Mouse (Mus musculus) CH12.LX (cell line): Measurements from ENCODE around the gene Cdh24. TPM values are rescaled to one million over a fixed set of nuclear protein-coding genes. Genes with fewer than 3 reads are reported as not detected.

Experiments
- DNase-seq: peaks from one replicate; pipeline ENCODE4 v3.0.0-alpha.2; 2013; ENCODE audit errors: extremely low read depth
- H3K27ac ChIP-seq: 2 replicates; pipeline ENCODE4 v1.5.1; 2012; ENCODE audit warnings: low read depth, mild to moderate bottlenecking, control low read depth, moderate library complexity; ENCODE audit not compliant: insufficient read depth
- H3K27me3 ChIP-seq: replicated peaks from 2 replicates; pipeline ENCODE3; 2012; ENCODE audit warnings: inconsistent platforms
- H3K36me3 ChIP-seq, 2 experiments: replicated peaks in 1 of 2; 2 replicates each; pipeline versions ENCODE3 to v1.6.1; 2012; ENCODE audit warnings: inconsistent platforms in 1 of 2, low read length in 1 of 2, mild to moderate bottlenecking in 1 of 2, mixed read lengths in 1 of 2, moderate library complexity in 1 of 2; ENCODE audit not compliant: control insufficient read depth in 1 of 2, insufficient read depth in 1 of 2
- H3K4me1 ChIP-seq, 2 experiments: 2 replicates each; pipeline ENCODE4 v1.6.1; 2012; ENCODE audit warnings: inconsistent platforms in 1 of 2, moderate library complexity in 1 of 2; ENCODE audit not compliant: insufficient read depth in 2 of 2, control insufficient read depth in 1 of 2
- H3K4me2 ChIP-seq: 2 replicates; pipeline ENCODE4 v1.6.1; 2012; ENCODE audit warnings: low read depth, mild to moderate bottlenecking, control low read depth; ENCODE audit not compliant: poor library complexity, insufficient read depth, severe bottlenecking
- H3K4me3 ChIP-seq, 3 experiments: fragments of 150-350 bp in 1 of 3; sonication (generic) in 1 of 3; replicated peaks in 1 of 3; 2 replicates each; pipeline versions ENCODE3 to v1.5.1; 2011 to 2012; ENCODE audit warnings: low read depth in 2 of 3, low read length in 2 of 3, mild to moderate bottlenecking in 2 of 3, moderate library complexity in 2 of 3, control low read depth in 1 of 3, improper control_type of control experiment in 1 of 3, inconsistent platforms in 1 of 3, mixed read lengths in 1 of 3; ENCODE audit not compliant: poor library complexity in 1 of 3
- H3K79me2 ChIP-seq: replicated peaks from 2 replicates; pipeline ENCODE4 v1.6.1; 2012; ENCODE audit warnings: mild to moderate bottlenecking, moderate library complexity; ENCODE audit not compliant: control insufficient read depth, poor library complexity, insufficient read depth, severe bottlenecking; ENCODE audit errors: extremely low read depth
- H3K9ac ChIP-seq: 2 replicates; pipeline ENCODE4 v1.6.1; 2012; ENCODE audit warnings: low read depth, mild to moderate bottlenecking, control low read depth, moderate library complexity; ENCODE audit not compliant: insufficient read depth
- H3K9me3 ChIP-seq: replicated peaks from 2 replicates; pipeline ENCODE3; 2012; ENCODE audit warnings: low read length, inconsistent platforms, mixed read lengths
- BHLHE40 ChIP-seq: IDR thresholded peaks from 2 replicates; pipeline ENCODE4 v1.6.1; 2011; ENCODE audit warnings: mild to moderate bottlenecking, low read depth, low read length, improper control_type of control experiment
- CHD1 ChIP-seq: IDR thresholded peaks from 2 replicates; pipeline ENCODE4 v1.6.1; 2012; ENCODE audit warnings: low read depth, low read length, improper control_type of control experiment, inconsistent platforms
- CTCF ChIP-seq, 2 experiments: IDR thresholded peaks in 1 of 2; conservative IDR thresholded peaks in 1 of 2; 2 replicates each; pipeline ENCODE4 v1.5.1; 2011 to 2012; ENCODE audit warnings: low read depth in 2 of 2, low read length in 2 of 2, improper control_type of control experiment in 1 of 2, inconsistent platforms in 1 of 2, mild to moderate bottlenecking in 1 of 2, moderate library complexity in 1 of 2
- ELF1 ChIP-seq: IDR thresholded peaks from 2 replicates; pipeline ENCODE4 v1.6.1; 2014; ENCODE audit warnings: low read depth, mild to moderate bottlenecking, inconsistent platforms, low read length, improper control_type of control experiment
- EP300 ChIP-seq: IDR thresholded peaks from 2 replicates; pipeline ENCODE4 v1.6.1; 2011; ENCODE audit warnings: low read length, improper control_type of control experiment
- GABPA ChIP-seq: IDR thresholded peaks from 2 replicates; pipeline ENCODE4 v1.6.1; 2012; ENCODE audit warnings: low read depth, low read length, improper control_type of control experiment, inconsistent platforms; ENCODE audit not compliant: insufficient replicate concordance
- HCFC1 ChIP-seq: IDR thresholded peaks from 2 replicates; pipeline ENCODE4 v1.6.1; 2012; ENCODE audit warnings: low read depth, mild to moderate bottlenecking, inconsistent platforms, low read length, improper control_type of control experiment
- IRF4 ChIP-seq: IDR thresholded peaks from 2 replicates; pipeline ENCODE4 v1.6.1; 2014; ENCODE audit warnings: low read depth, mild to moderate bottlenecking, inconsistent platforms, low read length, improper control_type of control experiment
- JUND ChIP-seq: conservative IDR thresholded peaks from 2 replicates; pipeline ENCODE4 v1.6.1; 2011; ENCODE audit warnings: low read depth, low read length, improper control_type of control experiment
- KAT2A ChIP-seq: IDR thresholded peaks from 2 replicates; pipeline ENCODE4 v1.6.1; 2012; ENCODE audit warnings: low read length, improper control_type of control experiment, inconsistent platforms; ENCODE audit not compliant: insufficient replicate concordance
- MAX ChIP-seq: IDR thresholded peaks from 2 replicates; pipeline ENCODE4 v1.6.1; 2011; ENCODE audit warnings: low read length, improper control_type of control experiment
- MAZ ChIP-seq: IDR thresholded peaks from 2 replicates; pipeline ENCODE4 v1.6.1; 2012; ENCODE audit warnings: low read depth, mild to moderate bottlenecking, inconsistent platforms, low read length, improper control_type of control experiment, moderate library complexity
- MYC ChIP-seq: IDR thresholded peaks from 2 replicates; pipeline ENCODE4 v1.6.1; 2011; ENCODE audit warnings: low read depth, mild to moderate bottlenecking, improper control_type of control experiment, low read length
- NELFE ChIP-seq: IDR thresholded peaks from 2 replicates; pipeline ENCODE4 v1.6.1; 2011; ENCODE audit warnings: low read depth, low read length, improper control_type of control experiment
- POLR2A ChIP-seq: IDR thresholded peaks from 2 replicates; pipeline ENCODE4 v1.6.1; 2011; ENCODE audit warnings: low read depth, mild to moderate bottlenecking, improper control_type of control experiment, low read length
- POLR2AphosphoS2 ChIP-seq: IDR thresholded peaks from 2 replicates; pipeline ENCODE4 v1.6.1; 2011; ENCODE audit warnings: low read depth, low read length, improper control_type of control experiment
- RCOR1 ChIP-seq: conservative IDR thresholded peaks from 2 replicates; pipeline ENCODE4 v1.6.1; 2012; ENCODE audit warnings: low read depth, mild to moderate bottlenecking, inconsistent platforms, low read length, improper control_type of control experiment
- SMC3 ChIP-seq: IDR thresholded peaks from 2 replicates; pipeline ENCODE4 v1.6.1; 2011; ENCODE audit warnings: low read depth, low read length, improper control_type of control experiment
- TCF12 ChIP-seq: IDR thresholded peaks from 2 replicates; pipeline ENCODE4 v1.6.1; 2014; ENCODE audit warnings: low read depth, mild to moderate bottlenecking, inconsistent platforms, low read length, improper control_type of control experiment
- UBTF ChIP-seq: IDR thresholded peaks from 2 replicates; pipeline ENCODE4 v1.6.1; 2012; ENCODE audit warnings: low read depth, mild to moderate bottlenecking, inconsistent platforms, low read length, improper control_type of control experiment, moderate library complexity
- USF1 ChIP-seq: IDR thresholded peaks from 2 replicates; pipeline ENCODE4 v1.6.1; 2014; ENCODE audit warnings: low read depth, mild to moderate bottlenecking, inconsistent platforms, low read length, improper control_type of control experiment
- ZC3H11A ChIP-seq: IDR thresholded peaks from 2 replicates; pipeline ENCODE4 v1.6.1; 2012; ENCODE audit warnings: low read depth, mild to moderate bottlenecking, inconsistent platforms, low read length, improper control_type of control experiment
- ZKSCAN1 ChIP-seq: IDR thresholded peaks from 2 replicates; pipeline ENCODE4 v1.6.1; 2012; ENCODE audit warnings: low read depth, inconsistent platforms, low read length, improper control_type of control experiment, borderline replicate concordance
- ZNF384 ChIP-seq: IDR thresholded peaks from 2 replicates; pipeline ENCODE4 v1.6.1; 2012; ENCODE audit warnings: low read depth, low read length, improper control_type of control experiment, inconsistent platforms
- dilution Hi-C: fragments of 300-500 bp; cut with MboI; formaldehyde crosslinking; loops from 2 replicates; pipeline ENCODE4 v1.14.3; 2020; ENCODE audit warnings: low sequenced_read_pairs; ENCODE audit not compliant: extremely low pct_unique_long_range_greater_than_20kb, extremely low pct_ligation_motif_present
- in situ Hi-C: fragments of 300-500 bp; cut with MboI; formaldehyde crosslinking; loops from 3 replicates; pipeline ENCODE4 v1.14.3; 2019; ENCODE audit warnings: low sequenced_read_pairs, low pct_ligation_motif_present, low pct_unique_long_range_greater_than_20kb, mixed read lengths
- polyA plus RNA-seq: library from polyadenylated mRNA; unstranded; fragments of >175 nt; gene quantifications from 2 replicates; pipeline ENCODE4 v1.2.1, GENCODE M21; 2012; ENCODE audit warnings: low read depth; ENCODE audit not compliant: insufficient read length
- total RNA-seq, 2 experiments: library from RNA; depleted of rRNA; stranded (reverse); fragments of 300-350 nt in 1 of 2; fragments of >200 nt in 1 of 2; gene quantifications; 2 replicates each; pipeline ENCODE4 v1.2.3; 2012 to 2014

Cdh24 gene
- total and polyA plus RNA-seq, 3 experiments = 1.0 to 4.9 (median 1.6) TPM

GRCm38 (mm10) chr14:54628103-54628502, 13.1 kb downstream of the Cdh24 start:
- in situ Hi-C loops (loop anchor here (25.0 kb wide), 1 partner anchor 566 kb away; no protein-coding TSS in a partner anchor), dilution Hi-C loops (no loop called here)
- TF ChIP-seq POLR2A (no peak), CHD1 (no peak), USF1 (no peak), ZNF384 (no peak), ZKSCAN1 (no peak), CTCF (conservative IDR thresholded peaks at IDR 0.05 in 1 of 2, IDR thresholded peaks at IDR 0.05 in 1 of 2; ENCODE audit: low read depth in 2 of 2, low read length in 2 of 2) (no peak), MAZ (no peak), EP300 (no peak), MAX (no peak), ELF1 (no peak), POLR2AphosphoS2 (no peak)

DNA sequence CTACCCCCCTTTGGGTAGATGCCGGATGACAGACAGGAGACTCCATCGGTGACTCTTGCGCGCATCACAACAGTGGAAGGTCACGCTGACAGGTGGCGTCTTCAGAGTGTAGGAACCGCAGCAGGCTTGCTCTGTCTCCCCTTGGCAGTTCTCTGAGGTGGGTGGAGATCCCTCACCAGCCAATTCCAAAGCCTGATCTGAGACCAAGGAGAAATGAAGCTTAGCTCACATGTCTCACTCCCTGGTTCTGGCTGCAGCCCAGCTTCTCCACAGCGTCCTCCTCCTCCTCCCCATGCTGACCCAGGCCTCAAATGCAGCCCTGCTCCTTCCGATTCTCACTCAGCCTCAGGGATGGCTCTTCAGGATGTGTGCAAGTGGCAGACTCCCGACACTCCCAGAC, 16.2 kb downstream of the Cdh24 start:
- no peaks in the 10 kb centered on the region for H3K79me2 ChIP-seq
- H3K4me1 ChIP-seq = peaks cover 0 to 4% of the 10 kb centered on the region in 2 experiments; a peak in 1 of 4 replicates
- no peak overlapping the region for H3K27ac ChIP-seq
- no peak overlapping the region for H3K4me3 ChIP-seq
- in situ Hi-C loops = loop anchor here (25.0 kb wide), 1 partner anchor 563 kb away; no protein-coding TSS in a partner anchor
- H3K36me3 ChIP-seq = peaks cover 0 to 17% of the 10 kb centered on the region in 2 experiments
- dilution Hi-C loops = no loop called here
- H3K9ac ChIP-seq = no peak overlapping the region
- no peak for DNase-seq
- H3K4me2 ChIP-seq = no peak overlapping the region
- TF ChIP-seq ZC3H11A = no peak
- TF ChIP-seq ZKSCAN1 = no peak
- TF ChIP-seq ZNF384 = no peak
- no peak for TF ChIP-seq MYC
- no peak for TF ChIP-seq JUND
- no peaks in the 10 kb centered on the region for H3K9me3 ChIP-seq
- H3K27me3 ChIP-seq = no peaks in the 10 kb centered on the region

More at GRCm38 (mm10) chr14:54628103-54628502, 13.1 kb downstream of the Cdh24 start:
- no peak overlapping the region for H3K4me3 ChIP-seq
- no peak overlapping the region for H3K27ac ChIP-seq
- no peaks in the 10 kb centered on the region for H3K4me1 ChIP-seq
- no peaks in the 10 kb centered on the region for H3K79me2 ChIP-seq
- DNase-seq = no peak
- H3K9ac ChIP-seq = no peak overlapping the region
- H3K27me3 ChIP-seq = no peaks in the 10 kb centered on the region
- no peaks in the 10 kb centered on the region for H3K9me3 ChIP-seq
- peaks cover 24 to 48% of the 10 kb centered on the region in 2 experiments for H3K36me3 ChIP-seq
- no peak overlapping the region for H3K4me2 ChIP-seq

GRCm38 (mm10) chr14:54623334-54623733, 17.8 kb downstream of the Cdh24 start:
- Histone ChIP-seq H3K36me3 (peaks cover 0 to 4% of the 10 kb centered on the region in 2 experiments), H3K4me1 (peaks cover 0 to 4% of the 10 kb centered on the region in 2 experiments; a peak in 1 of 4 replicates)
- no peak for DNase-seq
- dilution Hi-C loops = no loop called here
- TF ChIP-seq BHLHE40 (no peak), MAX (no peak), IRF4 (no peak), ZC3H11A (no peak), TCF12 (no peak), NELFE (no peak), JUND (no peak), HCFC1 (no peak), ZNF384 (no peak), POLR2A (no peak), SMC3 (no peak), KAT2A (no peak), UBTF (no peak), POLR2AphosphoS2 (no peak), RCOR1 (no peak), USF1 (no peak), ELF1 (no peak), GABPA (no peak)
- TF ChIP-seq, all 38 proteins: peak for 0
- H3K27ac ChIP-seq = no peak overlapping the region
- H3K27me3 ChIP-seq = no peaks in the 10 kb centered on the region
- no peak overlapping the region for H3K4me2 ChIP-seq
- H3K9ac ChIP-seq = no peak overlapping the region
- peaks cover 3% of the 10 kb centered on the region for H3K9me3 ChIP-seq
- no peaks in the 10 kb centered on the region for H3K79me2 ChIP-seq
- in situ Hi-C loops = no loop called here
- H3K4me3 ChIP-seq = no peak overlapping the region
